Mouse (Mus musculus) cerebellum, adult 2 months (tissue): ENCODE data around the gene Flii. TPM values are rescaled to one million over a fixed set of nuclear protein-coding genes. Genes with fewer than 3 reads are reported as not detected.

ENCODE experiments used
- DNase-seq, 2 experiments: peaks; one replicate each; pipeline ENCODE4 v3.0.0; 2021
- H3K27ac ChIP-seq: fragments of 200-500 bp; 2 replicates; pipeline ENCODE4 v1.5.1; 2012; ENCODE audit warnings: low read length, control low read depth, inconsistent platforms; ENCODE audit not compliant: insufficient read depth
- H3K27me3 ChIP-seq: fragments of 200-500 bp; 2 replicates; pipeline ENCODE4 v1.6.1; 2012; ENCODE audit warnings: inconsistent platforms, mild to moderate bottlenecking, low read length, moderate library complexity; ENCODE audit not compliant: control insufficient read depth, insufficient read depth
- H3K4me1 ChIP-seq: fragments of 200-500 bp; 2 replicates; pipeline ENCODE4 v1.6.1; 2011; ENCODE audit warnings: low read length; ENCODE audit not compliant: control insufficient read depth, insufficient read depth
- H3K4me3 ChIP-seq: fragments of 200-500 bp; replicated peaks from 2 replicates; pipeline ENCODE3; 2011; ENCODE audit warnings: mild to moderate bottlenecking, low read depth, low read length, control low read depth; ENCODE audit not compliant: insufficient read depth
- CTCF ChIP-seq: fragments of 200-500 bp; IDR thresholded peaks from 2 replicates; pipeline ENCODE4 v1.5.1; 2011; ENCODE audit warnings: low read depth, mild to moderate bottlenecking, control low read depth, low read length, moderate library complexity, borderline replicate concordance; ENCODE audit not compliant: insufficient read depth
- POLR2A ChIP-seq: fragments of 200-500 bp; IDR thresholded peaks from 2 replicates; pipeline ENCODE4 v1.6.1; 2011; ENCODE audit warnings: low read length, control low read depth, borderline replicate concordance; ENCODE audit not compliant: insufficient read depth
- WGBS: fragments of 180-500 bp; shearing (Covaris S2); methylation state at CpG from one replicate; pipeline ENCODE4 v1.1.7; 2018; 5-methylcytosine and 5-hydroxymethylcytosine counted together
- polyA plus RNA-seq: library from polyadenylated mRNA; depleted of rRNA; stranded (reverse); fragments of >200 nt; gene quantifications from 2 replicates; pipeline ENCODE4 v1.2.3, GENCODE M21; 2012

Flii gene
- polyA plus RNA-seq, 1 experiment: 177 TPM

GRCm38 (mm10) chr11:60706076-60706475, 21.0 kb downstream of the Flii start:
- TF ChIP-seq CTCF (no peak), POLR2A (no peak)
- WGBS: 62% methylated on average over 7 of the region's 7 CpGs
- Histone ChIP-seq H3K4me1 (peaks cover 29% of the 10 kb centered on the region), H3K27ac (no peak overlapping the region), H3K27me3 (no peaks in the 10 kb centered on the region), H3K4me3 (no peak overlapping the region)
- peak in 1 of 2 experiments; percentile 9 for DNase-seq

- no peak for TF ChIP-seq CTCF
- no peak for TF ChIP-seq POLR2A
- DNase-seq: peak in 1 of 2 experiments; percentile 6
- no peak overlapping the region for H3K4me3 ChIP-seq
- H3K4me1 ChIP-seq: peaks cover 32% of the 10 kb centered on the region
- 62% methylated on average over 3 of the region's 3 CpGs for WGBS
- no peak overlapping the region for H3K27ac ChIP-seq
- H3K27me3 ChIP-seq: no peaks in the 10 kb centered on the region
Observed at GRCm38 (mm10) chr11:60705255-60705654, 21.8 kb downstream of the Flii start.

DNA sequence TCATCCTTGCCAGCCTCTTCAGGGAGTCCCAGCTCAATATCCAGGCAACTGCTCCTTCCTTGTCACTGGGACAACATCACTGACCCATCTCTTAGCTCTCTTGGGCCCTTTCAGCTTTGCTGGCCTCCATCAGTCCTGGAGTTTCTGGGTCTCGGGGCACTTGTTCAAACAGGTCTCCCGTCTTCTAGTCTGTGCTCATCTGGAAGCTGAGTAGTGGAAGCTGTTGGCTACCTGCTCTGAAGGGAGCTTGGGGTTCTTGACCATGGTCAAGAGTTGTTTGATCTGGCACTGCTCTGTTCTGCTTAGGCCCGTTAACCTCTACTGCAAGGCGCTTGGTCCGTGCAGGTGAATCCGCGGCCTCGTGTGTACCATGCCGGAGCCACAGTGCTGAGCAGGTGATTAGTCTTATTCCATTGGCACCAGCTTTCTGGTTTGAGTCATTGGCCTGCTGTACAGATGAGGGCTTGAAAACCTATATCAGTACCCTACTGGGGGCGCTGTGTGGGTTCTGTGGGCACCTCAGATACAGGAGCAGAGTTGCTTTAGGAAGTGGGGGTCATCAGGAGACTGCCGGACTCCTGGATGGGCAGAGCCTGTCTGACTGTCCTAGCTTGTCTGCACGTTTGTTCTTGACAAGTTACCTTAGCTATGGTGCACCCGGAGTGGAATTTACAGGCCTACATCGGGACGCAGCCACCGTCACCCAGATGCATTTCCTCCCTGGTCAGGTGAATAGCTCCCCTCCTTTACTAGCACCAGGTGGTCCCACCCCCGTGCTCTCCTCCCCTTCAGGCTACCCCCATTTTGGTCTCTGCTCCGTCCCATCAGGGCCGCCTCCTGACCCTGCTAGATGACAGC, 22.8 kb downstream of the Flii start:
- DNase-seq: peak; percentile 33 to 52
- no peak overlapping the region for H3K27ac ChIP-seq
- no peaks in the 10 kb centered on the region for H3K27me3 ChIP-seq
- WGBS: 87% methylated on average over 19 of the region's 19 CpGs
- H3K4me1 ChIP-seq: peaks cover 32% of the 10 kb centered on the region
- no peak overlapping the region for H3K4me3 ChIP-seq
- TF ChIP-seq CTCF (no peak), POLR2A (no peak)

DNA sequence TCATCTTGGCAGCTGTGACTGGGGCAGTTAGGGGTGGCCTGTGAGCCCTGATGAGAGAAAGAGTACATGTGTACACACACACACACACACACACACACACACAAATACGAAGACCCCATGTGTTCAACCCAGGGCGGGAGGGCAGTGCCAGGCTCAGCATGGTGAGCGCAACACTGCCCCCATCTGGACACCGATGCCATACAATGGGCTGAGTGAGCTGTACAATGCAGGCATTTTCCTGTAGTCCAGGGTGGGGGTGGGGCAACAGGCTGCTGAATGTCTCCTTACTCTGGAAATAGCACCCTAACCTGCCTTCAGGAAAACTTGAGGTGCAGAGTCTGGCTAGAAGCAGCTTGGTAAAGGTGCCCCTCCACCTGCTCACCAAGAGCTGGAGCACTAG, 23.9 kb downstream of the Flii start:
- peak overlapping the region; percentile 68; the same call in 1 of the 2 replicates for H3K27ac ChIP-seq
- no peak for TF ChIP-seq POLR2A
- TF ChIP-seq CTCF: peak; percentile 75
- peak; percentile 60 to 63 for DNase-seq
- WGBS: 11% methylated on average over 4 of the region's 4 CpGs
- peaks cover 32% of the 10 kb centered on the region for H3K4me1 ChIP-seq
- H3K27me3 ChIP-seq: no peaks in the 10 kb centered on the region
- no peak overlapping the region for H3K4me3 ChIP-seq

DNA sequence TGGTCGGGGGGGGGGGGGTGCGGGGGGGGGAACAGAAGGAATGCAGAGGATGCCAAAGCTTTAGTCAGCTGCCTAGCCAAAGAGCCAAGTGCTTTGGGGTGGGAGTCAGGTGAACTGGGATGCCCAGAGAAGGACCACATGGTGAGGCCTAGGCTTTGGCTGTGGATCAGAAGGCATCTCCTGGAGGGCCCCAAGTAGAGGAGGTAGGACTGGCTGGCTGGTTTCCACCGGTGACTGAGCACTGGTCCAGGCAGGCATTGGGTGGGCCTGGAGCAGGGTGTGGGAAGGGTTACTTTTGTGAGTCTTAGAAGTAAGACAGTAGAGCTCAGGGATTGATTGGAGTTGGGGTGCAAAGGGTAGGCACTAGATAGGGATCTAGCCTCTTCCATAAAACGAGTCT, 25.5 kb downstream of the Flii start:
- H3K27me3 ChIP-seq: no peaks in the 10 kb centered on the region
- H3K4me1 ChIP-seq: peaks cover 28% of the 10 kb centered on the region
- peak in 1 of 2 experiments; percentile 27 for DNase-seq
- WGBS: 31% methylated on average over 4 of the region's 4 CpGs
- H3K27ac ChIP-seq: peak overlapping the region; percentile 52
- no peak overlapping the region for H3K4me3 ChIP-seq
- TF ChIP-seq CTCF (no peak), POLR2A (no peak)

GRCm38 (mm10) chr11:60700320-60701185, 26.5 kb downstream of the Flii start:
- Histone ChIP-seq H3K4me3 (peak overlapping the region; percentile 97), H3K27ac (peak overlapping the region; percentile 91), H3K27me3 (no peaks in the 10 kb centered on the region), H3K4me1 (peaks cover 28% of the 10 kb centered on the region)
- WGBS: 7% methylated on average over 12 of the region's 12 CpGs
- peak in 1 of 2 experiments; percentile 14 for DNase-seq
- TF ChIP-seq CTCF (no peak), POLR2A (no peak)

GRCm38 (mm10) chr11:60699524-60700075, 27.5 kb downstream of the Flii start, which contains the start of gene Llgl1:
Gene Llgl1, plus strand, starts transcription at chr11:60699723.
- WGBS: under 1% methylated on average over 73 of the region's 73 CpGs
- H3K4me1 ChIP-seq: peaks cover 28% of the 10 kb centered on the region
- TF ChIP-seq POLR2A (peak; percentile 64; the same call in 1 of the 2 replicates), CTCF (no peak)
- H3K27ac ChIP-seq: peak within 1 kb of the TSS; percentile 91
- no peaks in the 10 kb centered on the region for H3K27me3 ChIP-seq
- peak within 1 kb of the TSS; percentile 97 for H3K4me3 ChIP-seq
- DNase-seq: peak; percentile 88 to 93
